Mouse (Mus musculus) stomach, postnatal 0 days (tissue): ENCODE data around the gene Gucd1. TPM values are rescaled to one million over a fixed set of nuclear protein-coding genes. Genes with fewer than 3 reads are reported as not detected.

Experiments used
- ATAC-seq: fragments of 200-750 bp; cut with Nextera tagmentation; 2 replicates; pipeline ENCODE4 v1.8.0; 2017; ENCODE audit not compliant: low FRiP score, low TSS enrichment
- DNase-seq: peaks from one replicate; pipeline ENCODE4 v3.0.0-alpha.2; 2016; ENCODE audit warnings: low spot score
- H3K27ac ChIP-seq: fragments of 300-500 bp; sonication (generic); replicated peaks from 2 replicates; pipeline ENCODE4 v1.5.1; 2014; ENCODE audit warnings: mild to moderate bottlenecking, control low read depth
- H3K27me3 ChIP-seq: fragments of 300-500 bp; sonication (generic); 2 replicates; pipeline ENCODE4 v1.6.1; 2014; ENCODE audit warnings: low read length; ENCODE audit not compliant: control insufficient read depth, insufficient read depth
- H3K36me3 ChIP-seq: fragments of 300-500 bp; sonication (generic); 2 replicates; pipeline ENCODE4 v1.6.1; 2014; ENCODE audit warnings: low read length, mixed read lengths; ENCODE audit not compliant: control insufficient read depth, insufficient read depth
- H3K4me1 ChIP-seq: fragments of 300-500 bp; sonication (generic); replicated peaks from 2 replicates; pipeline ENCODE4 v1.6.1; 2014; ENCODE audit warnings: antibody characterized with exemption; ENCODE audit not compliant: control insufficient read depth, insufficient read depth
- H3K4me2 ChIP-seq: fragments of 300-500 bp; sonication (generic); replicated peaks from 2 replicates; pipeline ENCODE4 v1.6.1; 2014; ENCODE audit warnings: low read depth, mild to moderate bottlenecking, control low read depth, moderate library complexity
- H3K4me3 ChIP-seq: fragments of 300-500 bp; sonication (generic); 2 replicates; pipeline ENCODE4 v1.5.1; 2014; ENCODE audit warnings: low read depth, low read length, control low read depth
- H3K9ac ChIP-seq: fragments of 300-500 bp; sonication (generic); 2 replicates; pipeline ENCODE4 v1.6.1; 2014; ENCODE audit warnings: mild to moderate bottlenecking, low read length, control low read depth, mixed read lengths
- H3K9me3 ChIP-seq: fragments of 300-500 bp; sonication (generic); 2 replicates; pipeline ENCODE4 v1.6.1; 2016; ENCODE audit warnings: low read length; ENCODE audit not compliant: control insufficient read depth
- CTCF ChIP-seq: IDR thresholded peaks from 2 replicates; pipeline ENCODE4 v1.5.1; 2016; ENCODE audit warnings: antibody characterized with exemption, low read depth, mild to moderate bottlenecking, moderate library complexity
- EP300 ChIP-seq: optimal IDR thresholded peaks from 2 replicates; pipeline ENCODE3; 2016; ENCODE audit warnings: antibody characterized with exemption
- WGBS: fragments of 180-500 bp; shearing (Covaris S2); extraction: QIAGEN DNeasy Blood & Tissue Kit; methylation state at CpG from one replicate; pipeline ENCODE4 v1.1.7; 2014; 5-methylcytosine and 5-hydroxymethylcytosine counted together
- polyA plus RNA-seq: library from polyadenylated mRNA; unstranded; fragments of >200 nt; fragmentation: Nextera tagmentation; extraction: Ambion mirVana; gene quantifications from 2 replicates; pipeline ENCODE4 v1.2.1, GENCODE M21; 2015

Gucd1 gene
- polyA plus RNA-seq, 1 experiment from 2014 or later = 14.6 TPM

- H3K4me2 ChIP-seq = no peak overlapping the region
- H3K9ac ChIP-seq = no peak overlapping the region
- no peak for DNase-seq
- H3K4me1 ChIP-seq = no peaks in the 10 kb centered on the region
- H3K9me3 ChIP-seq = no peaks in the 10 kb centered on the region
- H3K27me3 ChIP-seq = no peaks in the 10 kb centered on the region
- H3K4me3 ChIP-seq = no peak overlapping the region
- no peak for ATAC-seq
- no peak overlapping the region for H3K27ac ChIP-seq
- WGBS = 73% methylated on average over 10 of the region's 10 CpGs
- H3K36me3 ChIP-seq = no peaks in the 10 kb centered on the region
- no peak for TF ChIP-seq CTCF
- TF ChIP-seq EP300 = no peak
Observed at GRCm38 (mm10) chr10:75337231-75337630, 180.5 kb downstream of the Gucd1 start.

- DNase-seq = no peak
- Histone ChIP-seq H3K36me3 (no peaks in the 10 kb centered on the region), H3K4me2 (no peak overlapping the region), H3K27me3 (no peaks in the 10 kb centered on the region), H3K27ac (no peak overlapping the region), H3K4me3 (no peak overlapping the region), H3K4me1 (no peaks in the 10 kb centered on the region), H3K9ac (no peak overlapping the region), H3K9me3 (no peaks in the 10 kb centered on the region)
- ATAC-seq = no peak
- TF ChIP-seq CTCF (no peak), EP300 (no peak)
- 81% methylated on average over 6 of the region's 6 CpGs for WGBS
Observed at GRCm38 (mm10) chr10:75335075-75335474, 182.7 kb downstream of the Gucd1 start.

DNA sequence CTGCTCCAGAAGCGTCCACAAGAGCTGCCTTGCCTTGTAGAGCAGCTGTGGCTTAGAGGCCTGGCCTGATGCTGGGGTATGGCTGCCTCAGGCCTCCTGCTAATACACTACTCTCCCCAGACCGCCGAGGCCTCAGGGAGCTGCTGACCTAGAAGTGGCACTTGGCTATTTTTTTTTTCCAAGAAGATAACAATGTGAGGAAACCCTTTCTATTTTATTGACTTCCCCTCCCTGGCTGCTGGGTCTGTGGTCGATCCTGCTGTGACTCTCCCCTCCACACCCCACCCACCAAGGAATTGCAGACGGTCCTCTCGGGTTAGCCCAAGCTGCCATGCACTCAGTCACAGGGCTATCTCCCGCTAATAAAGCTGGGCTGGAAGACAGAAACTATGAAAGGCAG is 183.6 kb downstream of the Gucd1 start:
- no peaks in the 10 kb centered on the region for H3K27me3 ChIP-seq
- TF ChIP-seq EP300 = no peak
- TF ChIP-seq CTCF = no peak

DNA sequence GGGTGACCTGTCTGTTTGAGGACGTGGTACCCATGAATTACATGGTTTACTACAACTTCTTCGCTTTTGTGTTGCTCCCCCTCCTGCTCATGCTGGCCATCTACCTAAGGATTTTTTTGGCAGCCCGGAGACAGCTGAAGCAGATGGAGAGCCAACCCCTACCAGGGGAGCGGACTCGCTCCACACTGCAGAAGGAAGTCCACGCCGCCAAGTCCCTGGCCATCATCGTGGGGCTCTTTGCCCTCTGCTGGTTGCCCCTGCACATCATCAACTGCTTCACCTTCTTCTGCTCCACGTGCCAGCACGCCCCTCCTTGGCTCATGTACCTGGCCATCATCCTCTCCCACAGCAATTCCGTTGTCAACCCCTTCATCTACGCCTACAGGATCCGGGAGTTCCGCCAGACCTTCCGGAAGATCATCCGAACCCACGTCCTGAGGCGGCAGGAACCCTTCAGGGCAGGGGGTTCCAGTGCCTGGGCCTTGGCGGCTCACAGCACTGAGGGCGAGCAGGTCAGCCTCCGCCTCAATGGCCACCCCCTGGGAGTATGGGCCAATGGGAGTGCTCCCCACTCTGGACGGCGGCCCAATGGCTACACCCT is 184.5 kb downstream of the Gucd1 start:
- WGBS = 89% methylated on average over 23 of the region's 23 CpGs
- Histone ChIP-seq H3K4me1 (no peaks in the 10 kb centered on the region), H3K4me3 (no peak overlapping the region), H3K4me2 (no peak overlapping the region), H3K27ac (no peak overlapping the region), H3K36me3 (no peaks in the 10 kb centered on the region), H3K9me3 (no peaks in the 10 kb centered on the region), H3K9ac (no peak overlapping the region), H3K27me3 (no peaks in the 10 kb centered on the region)
- DNase-seq = no peak
- TF ChIP-seq CTCF = no peak
- TF ChIP-seq EP300 = no peak
- ATAC-seq = 0 out of 2 replicates have a peak, but pooled peaks have one; percentile 10

More for the DNA sequence above, 183.6 kb downstream of the Gucd1 start:
- no peaks in the 10 kb centered on the region for H3K4me1 ChIP-seq
- no peaks in the 10 kb centered on the region for H3K36me3 ChIP-seq
- DNase-seq = no peak
- H3K27ac ChIP-seq = no peak overlapping the region
- no peak overlapping the region for H3K9ac ChIP-seq
- H3K9me3 ChIP-seq = no peaks in the 10 kb centered on the region
- H3K4me3 ChIP-seq = no peak overlapping the region
- ATAC-seq = no peak
- 60% methylated on average over 7 of the region's 7 CpGs for WGBS
- H3K4me2 ChIP-seq = no peak overlapping the region

GRCm38 (mm10) chr10:75332268-75332667 is 185.5 kb downstream of the Gucd1 start:
- no peak overlapping the region for H3K4me2 ChIP-seq
- H3K36me3 ChIP-seq = no peaks in the 10 kb centered on the region
- H3K4me1 ChIP-seq = no peaks in the 10 kb centered on the region
- TF ChIP-seq EP300 (no peak), CTCF (no peak)
- 84% methylated on average over 3 of the region's 3 CpGs for WGBS
- H3K4me3 ChIP-seq = no peak overlapping the region
- ATAC-seq = no peak
- H3K27ac ChIP-seq = no peak overlapping the region
- DNase-seq = no peak
- H3K9me3 ChIP-seq = no peaks in the 10 kb centered on the region
- H3K9ac ChIP-seq = no peak overlapping the region
- no peaks in the 10 kb centered on the region for H3K27me3 ChIP-seq

DNA sequence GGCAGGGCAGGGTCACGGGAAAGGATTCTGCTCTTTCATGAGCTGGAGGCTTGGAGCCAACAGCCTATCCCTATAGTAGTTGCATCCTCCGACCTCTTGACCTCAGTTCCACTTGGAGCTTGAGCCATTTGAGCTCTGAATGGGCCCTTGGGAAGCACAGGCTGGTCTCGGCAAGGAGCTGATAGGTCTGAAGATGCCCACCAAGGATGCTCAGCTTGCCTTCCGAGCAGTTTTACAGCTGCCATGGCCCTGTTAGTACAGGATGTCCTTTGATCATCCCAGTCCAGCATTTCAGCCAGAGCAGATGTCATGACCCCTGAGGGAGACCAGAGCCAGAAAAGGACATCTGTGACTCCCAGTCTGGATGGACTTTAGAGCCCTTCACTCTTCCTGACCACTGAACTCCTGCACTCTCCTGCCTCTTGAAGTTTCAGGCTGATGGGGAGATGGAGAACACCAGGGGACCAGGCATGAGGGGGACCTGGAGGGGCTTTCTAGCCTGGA is 189.5 kb downstream of the Gucd1 start:
- Histone ChIP-seq H3K4me2 (no peak overlapping the region), H3K4me1 (no peaks in the 10 kb centered on the region), H3K36me3 (no peaks in the 10 kb centered on the region), H3K9ac (no peak overlapping the region), H3K9me3 (no peaks in the 10 kb centered on the region), H3K27me3 (no peaks in the 10 kb centered on the region), H3K4me3 (no peak overlapping the region), H3K27ac (no peak overlapping the region)
- TF ChIP-seq CTCF (no peak), EP300 (no peak)
- 59% methylated on average over 4 of the region's 4 CpGs for WGBS
- DNase-seq (no peak), ATAC-seq (no peak)
